Mouse (Mus musculus) ovary, postnatal 14 days (tissue): ENCODE data around the gene Baz2b.

Experiments
- DNase-seq: peaks from one replicate; pipeline ENCODE4 v3.0.0; 2022; ENCODE audit warnings: low spot score

The Baz2b gene

DNA sequence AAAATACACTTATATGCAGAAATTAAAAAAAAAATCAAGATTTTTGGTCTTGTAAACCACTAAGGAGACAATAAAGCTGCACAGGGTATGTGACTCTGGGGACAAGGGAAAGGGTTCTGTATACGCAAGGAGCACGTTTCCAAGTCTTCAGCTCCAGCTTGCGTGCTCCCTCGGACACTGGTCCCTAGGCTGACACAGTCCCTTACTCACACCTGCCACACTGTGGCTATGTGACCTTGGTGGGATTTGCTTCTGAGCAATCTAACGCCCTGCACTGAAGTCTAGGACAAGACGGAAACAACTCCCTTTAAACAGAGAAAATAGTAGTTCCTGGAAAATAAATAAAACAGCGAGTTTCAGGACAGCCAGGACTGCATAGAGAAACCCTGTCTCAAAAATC, 253.7 kb downstream of the Baz2b start:
- DNase-seq, result no peak

GRCm38 (mm10) chr2:59954791-59955190, 254.8 kb downstream of the Baz2b start:
- DNase-seq, result no peak

DNA sequence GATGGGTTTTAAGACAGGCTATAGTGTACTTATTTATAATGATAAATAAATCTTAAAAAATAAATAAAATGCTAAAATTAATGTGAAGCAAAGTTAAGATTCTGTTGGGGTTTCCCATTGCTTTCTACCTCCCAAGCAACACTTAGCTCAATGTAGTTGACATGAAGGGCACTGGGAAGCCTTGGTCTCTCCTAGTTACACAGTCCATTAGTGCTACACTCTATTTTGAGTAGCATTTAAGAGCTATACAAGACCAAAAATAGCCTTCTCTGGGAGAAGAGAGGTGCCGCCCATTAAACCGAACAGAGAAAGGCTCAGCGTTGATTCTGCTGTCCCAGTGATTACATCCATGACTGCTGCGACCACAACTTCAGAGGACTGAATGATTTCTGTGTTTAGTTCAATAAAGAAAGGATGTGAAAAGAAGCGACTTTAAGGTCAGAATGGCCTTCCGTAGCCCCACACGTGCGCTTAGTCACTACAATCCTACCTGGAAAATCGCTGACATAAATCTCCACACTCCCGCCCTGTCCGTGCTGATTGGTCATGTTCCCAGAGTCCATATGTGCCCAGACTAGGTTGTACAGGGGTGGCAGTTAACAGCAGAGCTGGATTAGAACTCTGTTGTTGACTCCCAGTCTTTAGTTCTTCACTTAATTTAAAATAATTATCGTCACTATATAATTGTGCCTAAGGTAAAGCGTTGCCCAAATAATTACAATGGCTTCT, 257.2 kb downstream of the Baz2b start:
- no peak for DNase-seq

DNA sequence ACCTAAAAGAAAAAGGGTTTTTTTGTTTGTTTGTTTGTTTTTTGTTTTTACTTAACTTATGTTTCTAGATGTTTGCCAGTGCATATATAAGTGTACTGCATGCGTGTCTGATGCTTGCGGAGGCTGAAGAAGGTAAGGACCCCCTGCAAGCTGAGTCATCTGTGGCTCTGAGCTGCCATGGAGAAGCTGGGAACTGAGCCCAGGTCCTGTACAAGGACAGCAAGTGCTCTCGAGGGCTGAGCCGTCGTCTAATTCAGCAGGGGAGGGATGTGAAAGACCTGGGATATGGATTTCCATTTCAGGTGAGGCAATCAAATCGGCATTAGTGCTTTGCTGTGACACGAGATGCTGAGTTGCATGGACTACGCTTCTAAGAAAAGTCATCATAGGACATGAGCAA, 257.9 kb downstream of the Baz2b start:
- no peak for DNase-seq

DNA sequence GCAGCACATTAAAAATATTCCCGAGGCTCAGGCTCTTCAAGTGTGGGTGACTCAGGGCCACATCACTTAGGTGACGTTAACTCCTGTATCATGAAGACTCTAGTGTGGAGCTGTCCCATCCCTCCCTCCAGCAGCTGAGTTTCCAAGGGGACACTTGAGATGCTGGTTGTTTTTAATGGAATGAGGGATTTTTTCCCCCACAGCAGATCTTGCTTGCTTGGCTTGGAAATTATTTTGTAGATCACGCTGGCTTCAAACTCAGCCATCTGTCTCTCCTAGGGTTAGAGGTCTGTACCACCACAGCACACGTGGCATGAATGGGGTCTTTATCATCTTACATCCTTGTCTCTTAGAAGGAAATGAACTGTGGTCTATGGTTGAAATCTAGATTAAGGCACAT, 258.5 kb downstream of the Baz2b start:
- DNase-seq, result no peak

- DNase-seq, result no peak
Measured at GRCm38 (mm10) chr2:59936296-59936695, 273.3 kb downstream of the Baz2b start.

DNA sequence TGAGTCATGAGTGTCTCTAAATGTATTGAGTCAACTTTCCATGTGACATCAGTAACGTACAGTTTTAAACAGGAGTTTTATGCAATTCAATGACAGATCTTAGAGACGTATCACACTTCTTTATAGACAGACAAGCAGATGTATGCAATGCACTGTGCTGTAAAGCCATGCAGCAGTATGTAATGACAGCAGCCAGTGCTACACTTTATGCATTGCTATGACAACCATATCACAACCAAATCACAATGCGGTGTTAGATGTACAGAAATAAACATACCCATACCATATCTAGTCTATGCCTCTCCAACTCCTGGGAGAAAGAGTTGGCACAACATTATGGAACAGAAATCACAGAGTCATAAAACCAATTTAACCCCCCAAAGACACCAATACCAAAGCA, 276.5 kb downstream of the Baz2b start:
- DNase-seq, result no peak

GRCm38 (mm10) chr2:59932244-59932643, 277.4 kb downstream of the Baz2b start:
- DNase-seq, result no peak

- no peak for DNase-seq
Measured at GRCm38 (mm10) chr2:59913610-59914009, 296.0 kb downstream of the Baz2b start.

DNA sequence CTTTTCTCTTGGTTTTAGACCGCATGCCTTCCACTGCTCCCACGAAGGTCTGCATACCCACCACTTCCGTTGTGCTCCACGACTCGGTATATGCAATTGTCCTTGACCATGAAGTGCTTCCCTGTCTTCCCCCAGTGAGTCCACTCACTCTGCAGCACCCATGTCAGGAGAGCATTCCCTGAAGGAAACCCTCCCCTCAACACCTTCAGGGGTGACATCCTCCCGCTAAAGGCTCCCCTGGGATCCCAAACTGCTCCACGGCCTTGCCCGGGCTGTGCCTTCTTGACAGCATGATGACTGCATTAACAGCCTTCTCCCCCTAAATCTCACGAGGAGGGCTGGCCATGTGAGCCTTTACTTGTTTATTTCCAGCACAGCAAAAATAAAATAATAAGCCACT, 301.6 kb downstream of the Baz2b start:
- no peak for DNase-seq

- no peak for DNase-seq
Measured at GRCm38 (mm10) chr2:59904007-59904406, 305.6 kb downstream of the Baz2b start.

- no peak for DNase-seq
Measured at GRCm38 (mm10) chr2:59898666-59899065, 311.0 kb downstream of the Baz2b start.

DNA sequence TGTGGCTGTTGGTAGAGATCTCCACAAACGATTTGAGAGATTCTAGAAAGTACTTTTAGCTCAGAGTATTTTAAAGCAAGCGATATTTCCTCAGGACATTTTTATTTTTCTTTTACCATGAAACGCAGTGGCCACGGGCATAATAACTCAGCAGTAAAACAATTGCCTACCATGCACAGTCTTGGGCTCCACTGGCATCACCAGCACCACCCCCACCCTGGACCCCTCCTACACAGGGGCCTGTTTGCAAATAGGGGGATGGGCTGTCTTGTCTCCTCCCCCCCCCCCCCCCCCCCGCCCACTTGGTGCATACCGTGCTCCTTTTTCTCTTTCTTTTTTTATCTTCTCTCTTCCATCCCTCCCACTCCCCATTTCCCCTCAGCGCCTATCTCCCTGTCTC, 311.5 kb downstream of the Baz2b start:
- no peak for DNase-seq

DNA sequence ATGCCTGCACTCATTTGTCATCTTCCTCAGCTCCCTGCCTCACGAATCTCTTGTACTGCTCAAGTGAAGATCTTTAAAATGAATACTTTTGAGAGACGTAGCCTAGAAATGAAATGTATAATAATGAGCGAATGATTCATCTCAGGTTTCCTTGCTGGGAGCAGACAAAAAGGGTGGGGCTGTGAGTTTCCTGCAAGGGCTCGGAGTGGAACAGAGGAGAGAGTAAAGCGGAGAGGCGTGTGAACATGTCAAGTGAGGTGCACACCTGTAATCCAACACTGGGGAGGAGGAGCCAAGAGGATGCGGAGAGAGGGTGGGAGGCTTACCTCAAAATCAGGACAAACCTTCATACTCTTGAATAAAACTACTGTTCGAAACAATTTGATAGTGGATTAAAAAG, 312.8 kb downstream of the Baz2b start:
- no peak for DNase-seq

DNA sequence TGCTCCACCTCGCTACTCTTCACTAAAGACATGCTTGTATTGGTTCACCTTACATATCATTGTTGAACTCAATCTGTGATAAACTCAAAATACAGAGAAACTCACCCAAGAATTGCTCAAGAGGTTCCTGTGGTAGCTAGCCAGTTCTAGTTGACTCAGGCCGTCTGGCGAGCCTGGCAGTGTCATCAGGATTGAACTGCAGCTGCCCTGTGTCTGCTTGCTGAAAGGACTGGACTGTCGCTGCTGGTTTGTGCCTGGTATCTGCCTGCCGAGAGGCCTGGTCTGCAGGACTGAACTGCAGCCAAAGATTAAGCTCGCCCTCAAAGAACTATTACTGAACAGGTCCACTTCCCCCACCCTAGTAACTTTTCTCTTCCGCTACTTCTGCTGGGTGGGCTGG, 313.2 kb downstream of the Baz2b start:
- DNase-seq, result no peak

DNA sequence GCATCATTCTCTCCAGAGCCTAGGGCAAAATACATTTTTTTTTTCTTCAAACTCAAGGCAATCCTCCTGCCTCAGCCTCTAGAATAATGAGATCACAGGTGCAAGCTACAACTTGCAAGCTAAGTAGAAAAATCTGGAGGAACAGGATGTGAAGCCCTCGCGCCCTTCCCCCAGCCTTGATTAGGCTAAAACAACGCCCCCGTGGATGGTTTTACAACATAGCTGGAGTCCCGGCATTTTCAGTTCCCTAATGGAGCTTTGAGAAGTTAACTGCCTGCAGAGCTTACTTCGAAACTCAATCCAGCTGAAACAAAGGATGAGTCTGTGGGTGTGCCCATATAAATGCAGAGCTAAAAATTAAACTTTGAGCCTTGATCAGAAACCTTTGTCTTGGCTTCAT, 319.9 kb downstream of the Baz2b start:
- no peak for DNase-seq

- DNase-seq, result no peak
Measured at GRCm38 (mm10) chr2:59882742-59883281, 326.8 kb downstream of the Baz2b start.

DNA sequence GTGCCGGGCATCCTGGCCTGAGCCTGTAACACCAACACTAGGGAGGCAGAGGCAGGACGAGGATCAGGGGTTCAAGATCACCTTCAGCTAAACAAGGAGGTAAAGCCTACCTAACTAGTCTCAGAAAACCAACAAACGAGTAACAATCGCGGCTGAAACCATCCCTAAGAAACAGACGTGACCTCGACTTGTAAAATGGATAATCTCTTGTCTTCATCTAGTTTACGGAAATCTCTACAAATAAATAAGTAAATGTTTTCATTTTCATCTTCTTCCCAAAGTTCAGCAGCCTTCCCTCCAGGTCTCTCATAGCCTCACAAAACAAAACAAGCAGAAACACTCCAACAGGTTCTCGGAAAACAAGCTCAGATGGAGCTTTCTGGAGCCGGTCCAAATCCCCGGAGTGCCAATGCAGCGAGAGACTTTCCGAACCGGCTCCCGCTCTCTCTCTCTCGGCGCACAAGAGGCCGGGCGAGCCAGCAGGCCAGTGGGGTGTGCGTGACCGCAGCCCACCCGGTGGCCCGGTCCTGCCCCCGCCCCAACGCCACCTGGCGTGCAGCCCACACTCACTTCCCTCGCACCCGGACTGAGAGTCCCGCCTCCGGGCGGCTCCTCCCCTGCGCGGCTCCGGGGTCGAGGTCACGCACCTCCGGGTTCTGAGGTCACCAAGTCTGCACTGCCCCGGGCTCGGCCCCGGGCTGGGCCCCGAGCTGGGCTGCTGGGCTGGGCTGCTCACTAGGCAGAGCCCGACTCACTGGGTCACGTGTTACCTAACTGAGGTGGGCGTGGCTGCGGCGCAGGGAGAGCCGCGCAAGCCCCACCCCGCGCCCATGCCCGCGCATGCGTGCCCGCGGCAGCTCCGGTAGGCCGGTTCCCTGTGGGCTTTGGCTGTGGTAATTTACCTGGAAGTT, 327.6 kb downstream of the Baz2b start, which contains the start of gene Wdsub1:
Gene Wdsub1, minus strand, starts transcription at position 761 of the 911 bp plus-strand sequence.
- peak; percentile 87 for DNase-seq

DNA sequence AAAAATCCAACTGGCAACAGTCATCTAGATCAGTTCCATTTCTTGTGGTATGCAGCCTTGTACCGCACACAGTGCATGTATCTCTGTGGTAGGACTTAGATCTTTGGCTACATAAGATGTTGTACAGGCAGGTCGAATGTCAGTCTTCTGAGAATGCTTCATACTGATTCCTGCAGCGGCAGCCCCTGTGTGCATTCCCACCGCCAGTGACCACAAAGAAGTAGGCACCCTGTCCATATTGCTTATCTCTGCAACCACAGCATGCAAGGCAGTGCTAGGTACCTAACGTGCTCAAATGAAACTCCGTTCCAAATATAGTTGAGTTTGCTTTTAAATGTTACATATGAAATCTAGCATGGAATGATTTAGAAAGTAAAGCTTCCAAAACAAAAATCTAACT, 328.2 kb downstream of the Baz2b start:
- no peak for DNase-seq

- no peak for DNase-seq
Measured at GRCm38 (mm10) chr2:59878221-59878620, 331.4 kb downstream of the Baz2b start.

- no peak for DNase-seq
Measured at GRCm38 (mm10) chr2:59877335-59877734, 332.3 kb downstream of the Baz2b start.

- no peak for DNase-seq
Measured at GRCm38 (mm10) chr2:59876482-59876881, 333.2 kb downstream of the Baz2b start.

DNA sequence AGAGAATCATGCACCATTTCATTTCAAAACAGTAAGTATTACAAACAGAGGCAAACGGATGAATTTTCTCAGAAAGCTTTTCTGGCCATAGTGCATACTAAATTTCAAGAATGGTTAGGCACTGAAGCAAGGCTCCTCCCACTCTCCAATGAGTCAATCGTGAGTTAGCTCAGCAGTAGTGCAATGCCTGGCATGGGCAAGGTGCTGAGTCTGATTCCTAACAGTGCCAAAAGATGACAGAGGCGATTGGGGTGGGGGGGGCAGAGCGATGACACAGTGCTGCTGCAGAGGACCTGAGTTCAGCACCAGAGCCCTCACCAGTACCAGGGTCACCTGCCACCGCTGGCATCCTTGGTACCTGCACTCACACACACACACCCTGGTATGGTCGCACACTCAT, 339.1 kb downstream of the Baz2b start:
- DNase-seq, result no peak
